Mouse (Mus musculus): ENCODE measurements at regions not wholly inside any gene's neighbourhood (a gene's known extent, or its start where the extent isn't known, plus 50 kb on each side); places are given as distances from the start of the nearest gene placed in this dataset.

- TF ChIP-seq CTCF (IDR thresholded peaks at IDR 0.05; ENCODE audit: low read depth): no peak
- no peak for TF ChIP-seq EP300 (IDR thresholded peaks at IDR 0.05; ENCODE audit: low read depth)
Measured at GRCm38 (mm10) chr3:52586418-52586817, 318.3 kb downstream of the Foxo1 start.
